Mouse (Mus musculus) testis, adult 10 weeks (tissue): ENCODE results near the gene Pmp22. TPM values are rescaled to one million over a fixed set of nuclear protein-coding genes. Genes with fewer than 3 reads are reported as not detected.

Source experiments
- polyA plus RNA-seq: library from polyadenylated mRNA; stranded (reverse); fragments of 350-450 nt; fragmentation: Illumina TruSeq; extraction: RNeasy Lipid Tissue Mini Kit (QIAGEN cat#74804); gene quantifications from one replicate; pipeline ENCODE4 v1.2.3, GENCODE M21; 2014; ENCODE audit warnings: low read depth, low replicate concordance

Pmp22 gene
- 9.7 TPM for polyA plus RNA-seq

GRCm38 (mm10) chr11:63128784-63129183 lies at the start of gene Pmp22:
TSS of gene Pmp22 (plus strand) at chr11:63128982.

Other genes with a start within 250 kb of the Pmp22 start
- gene Tvp23b, start 249.5 kb upstream of the Pmp22 start, polyA plus RNA-seq, result 43.3 TPM
- 343 TPM for gene Cdrt4, start 177.8 kb upstream of the Pmp22 start, polyA plus RNA-seq
- 142 TPM for gene Tekt3, start 67.3 kb upstream of the Pmp22 start, polyA plus RNA-seq